14 mouse cellular contexts compared by ENCODE assay signal in genomic region chr17:30610739-30611138, GRCm38 (mm10). TPM values are rescaled to one million over a fixed set of nuclear protein-coding genes. Genes with fewer than 3 reads are reported as not detected.
A peak's percentile ranks its signal among the peaks of the same experiment; 100 is the strongest.
DNase-seq lines count a peak whose midpoint lies in the region; ATAC-seq and TF ChIP-seq lines count a peak whose summit lies in the region.
"Had no signal": no experiment of that assay in that cellular context is flagged by ENCODE, and none has a peak within 500 bp of the region (broad histone marks: within the 10 kb centered on the region; RNA-seq: fewer than 3 reads in every experiment).

No protein-coding gene starts in this region.

- DNase-seq in forebrain, embryonic 10.5 days (ENCODE audit: extremely low spot score, low spot score): no peak
- DNase-seq in liver, adult 2 months (ENCODE audit: extremely low read depth, low read depth, low spot score): no peak
- no peak for DNase-seq in liver
- no peak for DNase-seq in embryonic facial prominence, embryonic 14.5 days (ENCODE audit: low spot score)
- DNase-seq in liver, postnatal 0 days: no peak
- no peak for DNase-seq in left cerebral cortex, postnatal 10 days (ENCODE audit: extremely low spot score in 1 of 2, low spot score in 2 of 2)
- no peak for DNase-seq in adrenal gland, adult (ENCODE audit: inconsistent age in 2 of 2, low spot score in 1 of 2)
- DNase-seq: adrenal gland, adult 8-10 months; kidney, postnatal 4 days; left cerebral cortex, postnatal 4 days had no signal

- no peak for TF ChIP-seq POLR2A in liver, adult 2 months (IDR thresholded peaks at IDR 0.05; ENCODE audit: extremely low read depth, insufficient read depth, low read length)

- H3K9ac ChIP-seq in forebrain, embryonic 15.5 days (replicated peaks): no peak overlapping the region
- peak overlapping the region; percentile 51 for H3K9ac ChIP-seq in liver, adult 2 months (ENCODE audit: low read depth, low read length)
- H3K9ac ChIP-seq in embryonic facial prominence, embryonic 14.5 days (ENCODE audit: low read depth, low read length): no peak overlapping the region
- H3K9ac ChIP-seq in liver, postnatal 0 days (replicated peaks): peak overlapping the region; percentile 96

- H3K9me3 ChIP-seq in forebrain, embryonic 10.5 days: no peaks in the 10 kb centered on the region
- H3K9me3 ChIP-seq in forebrain, embryonic 15.5 days: no peaks in the 10 kb centered on the region
- H3K9me3 ChIP-seq in embryonic facial prominence, embryonic 14.5 days (ENCODE audit: control insufficient read depth, low read length): no peaks in the 10 kb centered on the region
- no peaks in the 10 kb centered on the region for H3K9me3 ChIP-seq in liver, postnatal 0 days (ENCODE audit: low read length)
- H3K9me3 ChIP-seq: neural tube, embryonic 12.5 days had no signal

- peaks cover 17% of the 10 kb centered on the region for H3K36me3 ChIP-seq in forebrain, embryonic 10.5 days (replicated peaks)
- H3K36me3 ChIP-seq in forebrain, embryonic 15.5 days: no peaks in the 10 kb centered on the region
- H3K36me3 ChIP-seq in liver, adult 2 months (ENCODE audit: control insufficient read depth, insufficient read depth, low read length): no peaks in the 10 kb centered on the region
- H3K36me3 ChIP-seq in embryonic facial prominence, embryonic 14.5 days (ENCODE audit: control insufficient read depth, insufficient read depth, low read length): 0 out of 2 replicates have a peak, but pooled peaks cover 9% of the 10 kb centered on the region
- 0 out of 2 replicates have a peak, but pooled peaks cover 5% of the 10 kb centered on the region for H3K36me3 ChIP-seq in liver, postnatal 0 days (replicated peaks; ENCODE audit: insufficient read depth, low read length)
- H3K36me3 ChIP-seq: neural tube, embryonic 12.5 days had no signal

- TF ChIP-seq EP300 in liver, postnatal 0 days (IDR thresholded peaks at IDR 0.05; ENCODE audit: low read depth): no peak

- 51% methylated on average over 1 of the region's 1 CpGs for WGBS in forebrain, embryonic 10.5 days
- WGBS in forebrain, embryonic 15.5 days: 47% methylated on average over 1 of the region's 1 CpGs
- WGBS in liver, adult 2 months: 27% methylated on average over 1 of the region's 1 CpGs
- WGBS in embryonic facial prominence, embryonic 14.5 days: 60% methylated on average over 1 of the region's 1 CpGs
- 68% methylated on average over 1 of the region's 1 CpGs for WGBS in liver, postnatal 0 days (ENCODE audit: insufficient replicate concordance)

- no peak for ATAC-seq in forebrain, embryonic 15.5 days (replicated peaks)
- ATAC-seq in embryonic facial prominence, embryonic 14.5 days (ENCODE audit: low read depth): no peak
- no peak for ATAC-seq in liver, postnatal 0 days
- ATAC-seq: forebrain, embryonic 16.5 days; inflammation-experienced regulatory T-cells, adult 6 months had no signal

- H3K79me2 ChIP-seq in liver, adult 2 months (ENCODE audit: control insufficient read depth, insufficient read depth, low read length): peaks cover 34% of the 10 kb centered on the region

- TF ChIP-seq CTCF in liver, adult 2 months (IDR thresholded peaks at IDR 0.05; ENCODE audit: low read depth, low read length): no peak
- no peak for TF ChIP-seq CTCF in liver, postnatal 0 days (IDR thresholded peaks at IDR 0.05; ENCODE audit: low read depth)

- H3K4me3 ChIP-seq in forebrain, embryonic 10.5 days: peak overlapping the region; percentile 76; the same call in 1 of the 2 replicates
- no peak overlapping the region for H3K4me3 ChIP-seq in forebrain, embryonic 15.5 days
- peak overlapping the region; percentile 97 for H3K4me3 ChIP-seq in liver, adult 2 months (ENCODE audit: insufficient read depth, low read depth, low read length)
- 0 out of 2 replicates have a peak overlapping the region, but pooled peaks have one; percentile 76 for H3K4me3 ChIP-seq in embryonic facial prominence, embryonic 14.5 days (ENCODE audit: low read depth, low read length)
- H3K4me3 ChIP-seq in liver, postnatal 0 days (ENCODE audit: low read depth, low read length): peak overlapping the region; percentile 77

- H3K27me3 ChIP-seq in forebrain, embryonic 10.5 days (ENCODE audit: poor library complexity, severe bottlenecking): no peaks in the 10 kb centered on the region
- H3K27me3 ChIP-seq in forebrain, embryonic 15.5 days: no peaks in the 10 kb centered on the region
- no peaks in the 10 kb centered on the region for H3K27me3 ChIP-seq in liver, adult 2 months (ENCODE audit: control insufficient read depth, insufficient read depth, low read length)
- no peaks in the 10 kb centered on the region for H3K27me3 ChIP-seq in embryonic facial prominence, embryonic 14.5 days (replicated peaks; ENCODE audit: control insufficient read depth, insufficient read depth, low read length)
- H3K27me3 ChIP-seq in liver, postnatal 0 days (ENCODE audit: insufficient read depth, low read length): no peaks in the 10 kb centered on the region
- H3K27me3 ChIP-seq: neural tube, embryonic 12.5 days had no signal

- intact Hi-C loops in left cerebral cortex, postnatal 10 days (cut with DNase I): no loop called here

- H3K4me2 ChIP-seq in forebrain, embryonic 15.5 days (replicated peaks): no peak overlapping the region
- peak overlapping the region; percentile 60; the same call in 1 of the 2 replicates for H3K4me2 ChIP-seq in embryonic facial prominence, embryonic 14.5 days (ENCODE audit: low read depth, low read length)
- H3K4me2 ChIP-seq in liver, postnatal 0 days (ENCODE audit: low read depth, low read length): peak overlapping the region; percentile 68

- H3K27ac ChIP-seq in forebrain, embryonic 10.5 days: no peak overlapping the region
- no peak overlapping the region for H3K27ac ChIP-seq in forebrain, embryonic 15.5 days (replicated peaks)
- peak overlapping the region; percentile 97 for H3K27ac ChIP-seq in liver, adult 2 months (replicated peaks; ENCODE audit: insufficient read depth, low read depth, low read length)
- H3K27ac ChIP-seq in embryonic facial prominence, embryonic 14.5 days (replicated peaks; ENCODE audit: low read depth, low read length): no peak overlapping the region
- H3K27ac ChIP-seq in liver, postnatal 0 days (ENCODE audit: low read depth): peak overlapping the region; percentile 97
- H3K27ac ChIP-seq: neural tube, embryonic 12.5 days had no signal

- H3K4me1 ChIP-seq in forebrain, embryonic 10.5 days: peaks cover 46% of the 10 kb centered on the region
- H3K4me1 ChIP-seq in forebrain, embryonic 15.5 days: peaks cover 35% of the 10 kb centered on the region
- H3K4me1 ChIP-seq in liver, adult 2 months (ENCODE audit: control insufficient read depth, insufficient read depth, low read length): peaks cover 29% of the 10 kb centered on the region
- H3K4me1 ChIP-seq in embryonic facial prominence, embryonic 14.5 days (ENCODE audit: control insufficient read depth, insufficient read depth, low read length): peaks cover 16% of the 10 kb centered on the region
- peaks cover 50% of the 10 kb centered on the region for H3K4me1 ChIP-seq in liver, postnatal 0 days (ENCODE audit: insufficient read depth)

RNA-seq across cellular contexts. Expression of gene Dnah8, which starts 13.4 kb away (rescaled TPM):
- 0.68 and 1.1 TPM in 2 replicates for polyA plus RNA-seq in forebrain, embryonic 10.5 days (2016; fragmentation: Nextera tagmentation; extraction: Ambion mirVana)
- 0.83 and 1.5 TPM in 2 replicates for polyA plus RNA-seq in forebrain, embryonic 15.5 days (2015; fragmentation: Nextera tagmentation; extraction: Ambion mirVana)
- 0.13 and 0.18 TPM in 2 replicates for total RNA-seq in liver, adult 2 months (2014; rRNA removed)
- polyA plus RNA-seq in liver, adult 2 months (2012; rRNA removed): 0.15 and 0.20 TPM in 2 replicates
- polyA plus RNA-seq in embryonic facial prominence, embryonic 14.5 days (2014; fragmentation: Nextera tagmentation; extraction: Ambion mirVana): 2.9 and 4.1 TPM in 2 replicates
- 0.63 and 0.64 TPM in 2 replicates for polyA plus RNA-seq in liver, postnatal 0 days (2015; fragmentation: Nextera tagmentation; extraction: Ambion mirVana)
- 1 to 10 TPM; 1.4 to 4.6 TPM for total RNA-seq in left cerebral cortex, postnatal 10 days (2021)

RNA-seq across cellular contexts. Expression of gene Glo1, which starts 15.9 kb away (rescaled TPM):
- polyA plus RNA-seq in forebrain, embryonic 10.5 days (2016; fragmentation: Nextera tagmentation; extraction: Ambion mirVana): 258 and 260 TPM in 2 replicates
- 163 and 174 TPM in 2 replicates for polyA plus RNA-seq in forebrain, embryonic 15.5 days (2015; fragmentation: Nextera tagmentation; extraction: Ambion mirVana)
- total RNA-seq in liver, adult 2 months (2014; rRNA removed): 384 and 388 TPM in 2 replicates
- 229 and 239 TPM in 2 replicates for polyA plus RNA-seq in liver, adult 2 months (2012; rRNA removed)
- polyA plus RNA-seq in embryonic facial prominence, embryonic 14.5 days (2014; fragmentation: Nextera tagmentation; extraction: Ambion mirVana): 214 and 221 TPM in 2 replicates
- 219 and 220 TPM in 2 replicates for polyA plus RNA-seq in liver, postnatal 0 days (2015; fragmentation: Nextera tagmentation; extraction: Ambion mirVana)
- total RNA-seq in left cerebral cortex, postnatal 10 days (2021): 100 to 1,000 TPM; 125 to 130 TPM

RNA-seq across cellular contexts. Expression of gene Btbd9, which starts 34.5 kb away (rescaled TPM):
- polyA plus RNA-seq in forebrain, embryonic 10.5 days (2016; fragmentation: Nextera tagmentation; extraction: Ambion mirVana): 54.8 and 57.8 TPM in 2 replicates
- polyA plus RNA-seq in forebrain, embryonic 15.5 days (2015; fragmentation: Nextera tagmentation; extraction: Ambion mirVana): 141 and 146 TPM in 2 replicates
- 12.8 and 14.7 TPM in 2 replicates for total RNA-seq in liver, adult 2 months (2014; rRNA removed)
- 12.7 and 15.8 TPM in 2 replicates for polyA plus RNA-seq in liver, adult 2 months (2012; rRNA removed)
- 38.0 and 52.7 TPM in 2 replicates for polyA plus RNA-seq in embryonic facial prominence, embryonic 14.5 days (2014; fragmentation: Nextera tagmentation; extraction: Ambion mirVana)
- polyA plus RNA-seq in liver, postnatal 0 days (2015; fragmentation: Nextera tagmentation; extraction: Ambion mirVana): 16.5 and 17.2 TPM in 2 replicates
- 10 to 100 TPM; 88.7 to 93.1 TPM for total RNA-seq in left cerebral cortex, postnatal 10 days (2021)

Comparison
In these comparisons a context has a peak if more than half of its experiments do, and no peak if none do; other contexts are left out.
1. H3K27ac ChIP-seq: peak in liver, adult 2 months (single experiment) and liver, postnatal 0 days (single experiment); none in forebrain, embryonic 10.5 days (single experiment), forebrain, embryonic 15.5 days (single experiment) and embryonic facial prominence, embryonic 14.5 days (single experiment).
2. H3K9ac ChIP-seq: peak in liver, adult 2 months (single experiment) and liver, postnatal 0 days (single experiment); none in forebrain, embryonic 15.5 days (single experiment) and embryonic facial prominence, embryonic 14.5 days (single experiment).